Mouse (Mus musculus): ENCODE data around the gene Golph3l.

- no peak for TF ChIP-seq CTCF (IDR thresholded peaks at IDR 0.05; ENCODE audit: low read depth, low read length)
- TF ChIP-seq POLR2A (IDR thresholded peaks at IDR 0.05; ENCODE audit: extremely low read depth, insufficient read depth, low read length), result peak; percentile 99
These were observed 69.6 kb downstream of the Golph3l start, which contains the start of gene Mcl1 for GRCm38 (mm10) chr3:95658236-95658867.

All from liver, adult 2 months (tissue).